Mouse (Mus musculus): ENCODE data around the gene Cntnap4. TPM values are rescaled to one million over a fixed set of nuclear protein-coding genes. Genes with fewer than 3 reads are reported as not detected.

The Cntnap4 gene
- polyA plus RNA-seq, 1 experiment = 0.03 TPM

DNA sequence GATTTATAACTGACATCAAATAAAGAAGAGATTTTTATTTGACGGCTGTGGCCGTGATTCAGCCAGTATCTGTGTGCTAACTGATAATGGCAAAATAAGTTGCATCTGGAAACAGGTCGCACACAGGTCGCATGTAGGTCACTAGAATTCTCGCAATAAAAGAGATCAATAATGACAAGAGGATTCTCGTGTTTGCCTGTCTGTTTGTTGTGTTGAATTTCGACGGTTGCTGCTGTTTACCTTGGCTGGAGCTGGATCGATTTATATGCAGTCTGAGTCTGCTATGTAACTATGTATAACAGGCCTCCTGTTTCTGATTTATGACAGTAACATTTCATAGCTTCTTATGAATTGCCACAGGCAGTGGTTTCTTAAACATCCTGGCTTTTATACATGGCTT is 155.1 kb downstream of the Cntnap4 start:
- no peak for TF ChIP-seq CTCF (IDR thresholded peaks at IDR 0.05; ENCODE audit: extremely low read depth, insufficient read length, insufficient replicate concordance, low read depth, low read length)
- TF ChIP-seq POLR2A (IDR thresholded peaks at IDR 0.05; ENCODE audit: low read depth, low read length) = no peak
- H3K4me1 ChIP-seq (ENCODE audit: control insufficient read depth, insufficient read depth, insufficient read length, low read length) = no peaks in the 10 kb centered on the region
- no peak overlapping the region for H3K27ac ChIP-seq (ENCODE audit: insufficient read depth, low read depth, low read length)
- 20% methylated on average over 9 of the region's 9 CpGs for WGBS
- H3K36me3 ChIP-seq (ENCODE audit: control insufficient read depth, insufficient read depth, low read length) = no peaks in the 10 kb centered on the region
- no peak overlapping the region for H3K4me3 ChIP-seq (ENCODE audit: low read depth, low read length)
- no peaks in the 10 kb centered on the region for H3K27me3 ChIP-seq (ENCODE audit: control insufficient read depth, insufficient read depth, low read length)

- Histone ChIP-seq H3K27ac (ENCODE audit: insufficient read depth, low read depth, low read length) (no peak overlapping the region), H3K36me3 (ENCODE audit: control insufficient read depth, insufficient read depth, low read length) (no peaks in the 10 kb centered on the region), H3K27me3 (ENCODE audit: control insufficient read depth, insufficient read depth, low read length) (no peaks in the 10 kb centered on the region), H3K4me3 (ENCODE audit: low read depth, low read length) (no peak overlapping the region), H3K4me1 (ENCODE audit: control insufficient read depth, insufficient read depth, insufficient read length, low read length) (no peaks in the 10 kb centered on the region)
- no peak for TF ChIP-seq POLR2A (IDR thresholded peaks at IDR 0.05; ENCODE audit: low read depth, low read length)
- TF ChIP-seq CTCF (IDR thresholded peaks at IDR 0.05; ENCODE audit: extremely low read depth, insufficient read length, insufficient replicate concordance, low read depth, low read length) = no peak
- WGBS = 74% methylated on average over 15 of the region's 15 CpGs
Observed at GRCm38 (mm10) chr8:112730583-112731432, 161.0 kb downstream of the Cntnap4 start.

GRCm38 (mm10) chr8:112735575-112735974 is 165.7 kb downstream of the Cntnap4 start:
- TF ChIP-seq CTCF (IDR thresholded peaks at IDR 0.05; ENCODE audit: extremely low read depth, insufficient read length, insufficient replicate concordance, low read depth, low read length) (no peak), POLR2A (IDR thresholded peaks at IDR 0.05; ENCODE audit: low read depth, low read length) (no peak)
- H3K4me1 ChIP-seq (ENCODE audit: control insufficient read depth, insufficient read depth, insufficient read length, low read length) = no peaks in the 10 kb centered on the region
- no peaks in the 10 kb centered on the region for H3K27me3 ChIP-seq (ENCODE audit: control insufficient read depth, insufficient read depth, low read length)
- 74% methylated on average over 3 of the region's 3 CpGs for WGBS
- H3K4me3 ChIP-seq (ENCODE audit: low read depth, low read length) = no peak overlapping the region
- no peak overlapping the region for H3K27ac ChIP-seq (ENCODE audit: insufficient read depth, low read depth, low read length)
- H3K36me3 ChIP-seq (ENCODE audit: control insufficient read depth, insufficient read depth, low read length) = no peaks in the 10 kb centered on the region

DNA sequence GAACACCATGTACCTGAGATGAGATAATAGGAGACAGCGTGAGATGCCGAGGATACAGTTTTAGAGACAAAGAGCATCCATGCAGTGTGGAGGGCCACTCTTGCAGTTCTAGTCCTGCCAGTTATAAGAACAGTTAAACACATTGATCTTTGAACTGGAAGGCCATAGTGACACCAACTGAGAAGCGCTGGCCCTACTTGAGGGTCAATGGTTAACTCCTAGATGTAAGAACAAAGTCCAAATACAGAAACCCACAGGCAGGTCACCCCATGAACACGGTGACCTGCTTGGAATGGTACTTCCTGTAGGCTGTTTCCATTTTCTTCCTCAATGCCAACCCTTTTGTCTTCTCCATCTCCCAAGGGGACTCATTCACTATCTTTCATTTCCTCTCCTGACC is 173.5 kb downstream of the Cntnap4 start:
- no peak for TF ChIP-seq CTCF (IDR thresholded peaks at IDR 0.05; ENCODE audit: extremely low read depth, insufficient read length, insufficient replicate concordance, low read depth, low read length)
- H3K4me1 ChIP-seq (ENCODE audit: control insufficient read depth, insufficient read depth, insufficient read length, low read length) = no peaks in the 10 kb centered on the region
- no peak overlapping the region for H3K4me3 ChIP-seq (ENCODE audit: low read depth, low read length)
- H3K27me3 ChIP-seq (ENCODE audit: control insufficient read depth, insufficient read depth, low read length) = no peaks in the 10 kb centered on the region
- WGBS = 83% methylated on average over 4 of the region's 4 CpGs
- H3K36me3 ChIP-seq (ENCODE audit: control insufficient read depth, insufficient read depth, low read length) = no peaks in the 10 kb centered on the region
- no peak overlapping the region for H3K27ac ChIP-seq (ENCODE audit: insufficient read depth, low read depth, low read length)

DNA sequence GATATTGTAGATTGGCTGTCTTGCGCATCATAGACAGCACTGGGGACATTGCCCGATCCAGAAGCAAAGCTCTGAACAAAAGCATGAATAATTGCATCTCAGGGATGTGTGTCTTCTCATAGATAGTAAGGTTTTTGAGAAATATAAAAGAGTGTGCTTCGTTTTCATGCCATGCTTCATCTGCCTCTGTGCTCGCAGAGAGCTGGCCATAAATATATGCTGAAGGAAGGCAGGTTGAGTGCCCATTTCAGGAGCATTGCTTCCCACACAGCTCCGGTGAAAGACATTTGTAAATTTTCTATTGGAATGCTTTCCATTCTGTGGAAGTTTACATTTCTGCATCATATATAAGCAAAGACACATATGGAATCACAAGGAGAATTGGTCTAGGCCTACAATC is 177.5 kb downstream of the Cntnap4 start:
- TF ChIP-seq POLR2A (IDR thresholded peaks at IDR 0.05; ENCODE audit: low read depth, low read length) = no peak
- TF ChIP-seq CTCF (IDR thresholded peaks at IDR 0.05; ENCODE audit: extremely low read depth, insufficient read length, insufficient replicate concordance, low read depth, low read length) = no peak
- Histone ChIP-seq H3K4me1 (ENCODE audit: control insufficient read depth, insufficient read depth, insufficient read length, low read length) (no peaks in the 10 kb centered on the region), H3K36me3 (ENCODE audit: control insufficient read depth, insufficient read depth, low read length) (no peaks in the 10 kb centered on the region), H3K27me3 (ENCODE audit: control insufficient read depth, insufficient read depth, low read length) (no peaks in the 10 kb centered on the region), H3K4me3 (ENCODE audit: low read depth, low read length) (no peak overlapping the region), H3K27ac (ENCODE audit: insufficient read depth, low read depth, low read length) (no peak overlapping the region)
- WGBS = 82% methylated on average over 5 of the region's 5 CpGs

- 83% methylated on average over 4 of the region's 4 CpGs for WGBS
- TF ChIP-seq CTCF (IDR thresholded peaks at IDR 0.05; ENCODE audit: extremely low read depth, insufficient read length, insufficient replicate concordance, low read depth, low read length) = no peak
- TF ChIP-seq POLR2A (IDR thresholded peaks at IDR 0.05; ENCODE audit: low read depth, low read length) = no peak
Observed at GRCm38 (mm10) chr8:112755171-112755570, 185.3 kb downstream of the Cntnap4 start.

DNA sequence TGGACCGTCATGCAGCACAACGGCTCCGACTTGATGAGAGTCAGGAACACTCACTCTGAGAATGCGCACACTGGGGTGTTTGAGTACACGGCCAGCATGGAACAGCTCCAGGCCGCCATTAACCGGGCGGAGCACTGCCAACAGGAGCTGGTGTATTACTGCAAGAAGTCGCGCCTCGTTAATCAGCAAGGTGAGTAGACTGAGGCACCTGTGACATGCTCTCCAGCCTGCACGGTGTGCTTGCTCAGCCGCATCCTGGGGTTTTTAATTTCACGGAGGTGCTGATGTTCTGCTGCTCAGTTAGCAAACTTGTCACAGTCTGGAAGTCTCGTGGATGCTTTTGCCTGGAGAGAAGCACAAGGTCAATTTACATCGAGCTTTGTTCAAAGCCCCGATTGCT is 233.2 kb downstream of the Cntnap4 start:
- Histone ChIP-seq H3K36me3 (ENCODE audit: control insufficient read depth, insufficient read depth, low read length) (no peaks in the 10 kb centered on the region), H3K4me1 (ENCODE audit: control insufficient read depth, insufficient read depth, insufficient read length, low read length) (no peaks in the 10 kb centered on the region), H3K27ac (ENCODE audit: insufficient read depth, low read depth, low read length) (no peak overlapping the region), H3K4me3 (ENCODE audit: low read depth, low read length) (no peak overlapping the region), H3K27me3 (ENCODE audit: control insufficient read depth, insufficient read depth, low read length) (no peaks in the 10 kb centered on the region)
- TF ChIP-seq CTCF (IDR thresholded peaks at IDR 0.05; ENCODE audit: extremely low read depth, insufficient read length, insufficient replicate concordance, low read depth, low read length) (no peak), POLR2A (IDR thresholded peaks at IDR 0.05; ENCODE audit: low read depth, low read length) (no peak)
- 93% methylated on average over 17 of the region's 17 CpGs for WGBS

More at GRCm38 (mm10) chr8:112755171-112755570, 185.3 kb downstream of the Cntnap4 start:
- H3K27me3 ChIP-seq (ENCODE audit: control insufficient read depth, insufficient read depth, low read length) = no peaks in the 10 kb centered on the region
- H3K4me3 ChIP-seq (ENCODE audit: low read depth, low read length) = no peak overlapping the region
- H3K36me3 ChIP-seq (ENCODE audit: control insufficient read depth, insufficient read depth, low read length) = no peaks in the 10 kb centered on the region
- H3K4me1 ChIP-seq (ENCODE audit: control insufficient read depth, insufficient read depth, insufficient read length, low read length) = no peaks in the 10 kb centered on the region
- H3K27ac ChIP-seq (ENCODE audit: insufficient read depth, low read depth, low read length) = no peak overlapping the region
